Mouse (Mus musculus) layer of hippocampus, adult 9-11 months (tissue): Measurements from ENCODE around the gene Cp.
"Not testable (repeated sequence)": the region's sequence is repeated elsewhere in the genome, so short reads cannot be mapped to it uniquely, and the experiment has no call there.

ENCODE experiments used
- DNase-seq: peaks from one replicate; pipeline ENCODE4 v3.0.0; 2022

The Cp gene

DNA sequence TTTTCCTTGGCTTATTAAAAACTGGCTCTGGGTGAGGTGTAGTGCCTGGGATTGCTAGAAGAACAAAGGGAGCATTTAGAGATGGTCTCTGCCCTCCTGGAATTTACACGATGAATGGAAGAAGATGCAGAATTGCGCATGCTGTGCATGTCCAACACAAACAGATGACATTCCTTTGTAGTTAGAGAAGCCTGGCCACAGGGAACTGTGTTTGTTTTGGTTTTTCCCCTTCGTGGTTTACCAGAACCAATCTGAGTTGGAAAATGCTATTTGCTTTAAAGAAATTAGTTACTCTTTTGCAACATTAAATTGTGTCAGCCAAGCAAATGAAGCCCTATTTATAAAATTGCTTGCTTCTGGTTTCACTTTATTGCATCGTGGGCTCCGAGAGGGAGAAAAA is at the start of gene Cp:
Gene Cp, plus strand, starts transcription at position 170 of the 400 bp plus-strand sequence.
- no peak for DNase-seq

DNA sequence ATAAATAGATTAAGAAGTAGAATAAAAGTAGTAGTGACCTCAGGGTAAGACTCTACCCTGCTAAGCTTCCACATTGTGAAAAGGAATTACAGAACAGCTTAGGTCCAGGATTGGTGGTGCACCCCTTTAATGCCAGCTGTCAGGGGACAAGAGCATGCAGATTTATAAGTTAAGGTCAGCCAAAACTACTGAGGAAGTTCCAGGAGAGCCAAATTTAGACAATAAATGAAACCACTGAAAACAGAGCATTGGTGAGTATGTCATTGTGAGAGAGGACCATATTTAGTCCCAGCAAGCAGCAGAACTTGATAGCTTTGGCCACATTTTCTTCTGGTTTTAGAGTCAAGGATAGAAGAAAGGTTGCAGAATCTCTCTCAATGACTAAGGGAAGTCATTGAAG is 8.3 kb upstream of the Cp start:
- DNase-seq: no peak

DNA sequence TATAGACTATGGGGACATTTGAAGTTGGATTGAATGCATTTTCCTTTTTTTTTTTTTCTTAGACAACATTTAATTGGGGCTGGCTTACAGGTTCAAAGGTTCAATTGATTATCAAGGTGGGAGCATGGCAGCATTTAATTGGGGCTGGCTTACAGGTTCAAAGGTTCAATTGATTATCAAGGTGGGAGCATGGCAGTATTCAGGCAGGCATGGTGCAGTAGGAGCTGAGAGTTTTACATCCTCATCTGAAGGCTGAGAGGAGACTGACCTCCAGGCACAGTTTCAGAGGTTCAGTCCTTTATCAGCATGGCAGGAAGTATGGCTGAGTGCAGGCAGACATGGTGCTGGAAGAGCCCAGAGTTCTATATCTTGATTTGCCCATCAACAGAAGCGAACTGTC is 7.5 kb upstream of the Cp start:
- not testable (repeated sequence) for DNase-seq

- no peak for DNase-seq
Observed at GRCm38 (mm10) chr3:19953425-19953824, 3.4 kb upstream of the Cp start.

DNA sequence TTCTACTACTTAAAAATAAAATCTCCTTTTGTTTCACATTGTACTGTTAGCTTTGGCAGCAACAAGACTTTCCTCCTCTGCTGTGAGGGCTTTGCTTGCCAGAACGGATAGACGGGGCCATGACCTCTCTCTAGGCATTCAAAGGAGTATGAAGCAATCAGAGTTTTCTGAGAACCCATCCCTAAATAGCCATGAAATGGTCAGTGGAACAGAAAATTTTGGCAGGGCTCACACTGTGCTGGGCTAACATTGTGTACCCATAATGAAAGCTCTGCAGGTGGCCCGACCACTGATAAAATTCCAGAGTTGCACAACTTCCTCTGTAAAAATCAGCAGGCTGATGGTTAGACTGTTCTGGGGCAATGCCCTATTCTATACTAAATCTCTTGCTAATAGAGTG is 3.0 kb upstream of the Cp start:
- peak; percentile 22 for DNase-seq

- no peak for DNase-seq
Observed at GRCm38 (mm10) chr3:19958031-19958430, 1.2 kb downstream of the Cp start.

GRCm38 (mm10) chr3:19958983-19959382 is 2.1 kb downstream of the Cp start:
- DNase-seq: no peak

DNA sequence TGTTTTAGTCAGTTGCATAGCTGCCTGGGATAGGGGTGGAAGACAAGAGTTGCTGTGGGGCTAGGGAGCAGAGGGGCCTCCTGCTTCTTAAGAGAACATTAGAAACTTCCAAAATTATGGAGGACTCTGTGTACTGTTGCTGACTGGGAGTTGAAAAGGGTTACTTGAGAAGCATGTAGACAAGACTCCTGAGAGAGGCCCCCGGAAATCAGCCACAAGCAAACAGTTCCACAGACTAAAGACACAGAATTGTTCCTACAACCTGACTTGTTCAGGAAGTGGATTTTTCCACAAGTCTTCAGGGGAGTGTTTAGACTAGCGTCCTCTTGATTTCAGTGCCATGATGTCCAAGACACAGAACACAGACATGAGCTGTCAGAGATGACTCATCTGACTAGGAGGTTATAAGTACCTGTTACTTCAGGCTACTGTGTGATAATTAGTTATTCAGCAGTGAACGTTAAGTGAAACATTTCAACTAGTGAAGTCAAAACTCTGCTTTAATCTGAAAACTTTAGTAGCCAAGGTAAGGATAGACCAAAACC is 3.8 kb downstream of the Cp start:
- DNase-seq: no peak

DNA sequence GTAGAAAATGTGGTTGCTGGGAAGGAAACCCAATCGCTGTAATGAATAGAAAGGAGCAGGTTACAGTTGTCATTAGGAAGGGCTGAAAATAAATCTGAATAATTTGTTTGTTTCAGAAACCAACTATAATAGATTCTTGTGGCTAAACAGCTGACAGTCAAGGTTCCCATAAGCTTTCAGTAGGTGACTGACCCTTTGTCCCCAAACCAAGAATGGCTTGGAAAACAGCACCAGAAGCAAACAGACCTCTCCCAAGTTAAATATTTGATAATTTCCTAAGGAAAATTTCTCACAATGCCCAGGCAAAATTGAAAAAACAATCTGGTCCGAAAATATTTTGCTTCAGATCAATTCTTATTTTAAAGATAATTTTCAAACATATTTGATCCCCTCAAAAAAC is 4.5 kb downstream of the Cp start:
- no peak for DNase-seq

DNA sequence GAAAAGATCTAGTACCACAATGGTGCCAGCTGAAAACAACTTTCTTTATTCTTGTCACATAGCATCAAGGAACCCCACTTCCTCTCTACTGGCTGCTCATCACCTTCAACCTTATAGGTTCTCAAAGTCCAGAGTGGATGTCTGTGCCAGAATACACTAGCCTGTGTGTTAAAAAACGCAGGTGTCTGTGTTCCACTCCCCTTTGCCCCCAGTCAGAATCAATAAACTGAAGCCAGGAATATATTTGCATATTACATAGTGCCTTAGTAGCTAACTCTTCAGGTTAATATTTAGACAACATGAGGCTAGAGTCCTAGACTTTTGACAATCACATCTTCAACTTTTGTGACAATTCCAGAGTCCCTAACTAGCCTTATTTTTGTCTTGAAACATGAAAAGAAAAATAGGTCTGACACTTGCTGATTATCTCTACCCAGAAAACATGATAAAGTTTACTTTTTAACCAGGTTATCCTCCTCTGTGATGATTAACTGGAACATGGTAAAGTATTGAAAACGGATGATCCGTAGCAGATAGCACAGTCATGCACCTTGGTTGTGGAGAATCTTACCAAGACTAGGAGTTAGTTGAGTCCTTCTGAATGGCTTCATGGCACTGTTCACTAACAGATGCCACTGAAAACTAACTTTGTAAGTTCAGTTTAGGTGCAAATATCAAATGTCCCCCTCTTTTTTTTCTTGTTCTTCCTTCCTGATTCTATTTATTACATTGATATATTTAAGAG is 6.1 kb downstream of the Cp start:
- DNase-seq: no peak

GRCm38 (mm10) chr3:19964625-19965188 is 7.9 kb downstream of the Cp start:
- no peak for DNase-seq

DNA sequence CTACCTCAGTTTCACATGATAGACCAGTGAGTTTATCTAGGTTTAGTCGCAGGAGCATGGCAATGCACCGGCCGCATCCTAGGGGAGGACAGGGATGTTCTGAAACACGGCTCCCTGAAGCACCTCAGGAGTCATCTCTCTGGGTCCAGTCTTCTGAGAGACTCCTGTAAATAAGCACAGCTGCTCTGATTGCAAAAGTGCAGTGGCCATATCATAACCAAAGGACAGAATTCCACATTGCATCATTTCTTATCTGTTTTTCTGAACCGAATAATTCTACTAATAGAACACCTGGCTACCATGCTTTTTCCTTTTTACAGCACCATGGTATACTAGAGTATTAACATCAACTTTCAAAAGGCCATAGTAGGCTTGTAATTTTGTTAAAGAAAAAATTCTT is 8.4 kb downstream of the Cp start:
- DNase-seq: no peak

GRCm38 (mm10) chr3:19966072-19966471 is 9.2 kb downstream of the Cp start:
- DNase-seq: no peak

DNA sequence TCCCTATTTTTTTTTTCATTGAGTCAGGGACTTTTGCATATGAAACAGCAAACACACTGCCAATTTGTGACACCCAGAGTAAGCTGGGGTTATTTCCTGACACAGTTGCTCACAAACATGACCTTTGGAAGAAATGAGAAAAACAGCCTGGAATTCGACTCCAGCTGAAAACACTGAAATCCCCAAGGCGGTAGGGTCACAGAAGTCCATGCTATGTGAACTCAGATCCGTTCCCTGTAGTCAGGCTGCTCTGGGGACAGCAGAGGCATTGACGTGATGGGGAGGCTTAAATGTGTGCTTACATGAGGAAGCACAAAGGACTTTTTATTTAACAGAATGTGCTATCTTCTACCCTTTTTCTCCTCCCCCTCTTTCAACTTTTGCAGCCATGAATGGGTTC is 21.6 kb downstream of the Cp start:
- DNase-seq: no peak

- DNase-seq: no peak
Observed at GRCm38 (mm10) chr3:19981156-19981555, 24.3 kb downstream of the Cp start.

GRCm38 (mm10) chr3:19982846-19983245 is 26.0 kb downstream of the Cp start:
- no peak for DNase-seq

GRCm38 (mm10) chr3:19986123-19986522 is 29.3 kb downstream of the Cp start:
- no peak for DNase-seq

DNA sequence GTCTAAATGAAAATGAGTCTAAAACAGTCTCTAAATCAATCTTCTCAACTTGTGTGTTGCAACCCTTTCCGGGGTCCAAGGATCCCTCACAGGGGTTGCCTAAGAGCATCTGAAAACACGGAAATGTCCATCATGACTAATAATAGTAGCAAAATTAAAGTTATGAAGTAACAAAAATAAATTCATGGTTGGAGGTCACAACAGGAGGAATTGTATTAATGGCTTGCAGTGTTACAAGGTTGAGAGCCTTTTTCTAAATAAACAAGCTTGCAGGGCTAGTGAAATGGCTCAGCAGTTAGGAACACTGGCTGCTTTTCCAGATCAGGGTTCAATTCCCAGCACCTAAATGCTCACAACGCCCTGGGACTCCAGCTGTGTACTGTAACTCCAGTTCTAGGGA is 33.2 kb downstream of the Cp start:
- no peak for DNase-seq

- DNase-seq: no peak
Observed at GRCm38 (mm10) chr3:19992388-19992787, 35.5 kb downstream of the Cp start.

GRCm38 (mm10) chr3:19999551-19999950 is 42.7 kb downstream of the Cp start:
- peak; percentile 47 for DNase-seq

GRCm38 (mm10) chr3:20000806-20001205 is 44.0 kb downstream of the Cp start:
- no peak for DNase-seq

- DNase-seq: no peak
Observed at GRCm38 (mm10) chr3:20002786-20003185, 45.9 kb downstream of the Cp start.

DNA sequence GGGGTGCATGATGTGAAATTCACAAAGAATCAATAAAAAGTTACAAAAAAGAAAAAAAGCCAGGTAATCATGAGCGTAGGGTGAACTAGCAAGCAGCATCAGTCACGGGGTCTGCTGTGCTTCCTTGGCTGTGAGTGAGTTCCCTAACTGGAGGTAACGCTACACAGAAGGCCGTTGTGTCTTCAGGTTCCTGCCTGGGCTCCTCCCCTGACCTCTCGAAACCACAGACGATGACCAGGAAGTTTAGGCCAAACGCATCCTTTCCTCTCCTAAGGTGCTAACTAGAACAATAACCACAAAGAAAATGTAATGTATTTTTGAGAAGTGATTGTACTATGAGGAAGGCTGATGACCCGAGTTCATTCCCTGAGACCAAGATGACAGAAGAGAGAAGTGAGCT is 47.6 kb downstream of the Cp start:
- no peak for DNase-seq

GRCm38 (mm10) chr3:20005611-20006010 is 48.8 kb downstream of the Cp start:
- no peak for DNase-seq

DNA sequence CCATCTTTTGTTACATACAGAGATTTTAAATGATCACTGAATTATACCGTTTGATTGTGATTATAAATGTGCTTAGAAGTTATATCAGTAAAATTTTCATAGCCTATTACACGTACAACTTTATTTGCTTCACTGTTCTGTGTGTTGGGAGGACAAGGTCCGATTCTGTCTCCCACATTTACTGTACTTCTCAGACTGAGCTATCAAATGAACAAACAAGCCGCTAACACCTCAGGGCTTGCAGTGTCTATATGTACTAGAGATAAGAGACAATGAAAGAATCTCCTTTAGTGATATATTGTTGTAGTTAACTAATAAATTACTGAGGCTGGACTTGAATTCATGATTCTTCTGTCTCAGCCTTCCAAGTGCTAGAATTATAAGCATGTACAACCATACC is 50.4 kb downstream of the Cp start:
- no peak for DNase-seq
